Mouse (Mus musculus): Measurements from ENCODE around the gene Gm5868. TPM values are rescaled to one million over a fixed set of nuclear protein-coding genes. Genes with fewer than 3 reads are reported as not detected.

Gene Gm5868
- polyA plus RNA-seq, 1 experiment, result not detected

DNA sequence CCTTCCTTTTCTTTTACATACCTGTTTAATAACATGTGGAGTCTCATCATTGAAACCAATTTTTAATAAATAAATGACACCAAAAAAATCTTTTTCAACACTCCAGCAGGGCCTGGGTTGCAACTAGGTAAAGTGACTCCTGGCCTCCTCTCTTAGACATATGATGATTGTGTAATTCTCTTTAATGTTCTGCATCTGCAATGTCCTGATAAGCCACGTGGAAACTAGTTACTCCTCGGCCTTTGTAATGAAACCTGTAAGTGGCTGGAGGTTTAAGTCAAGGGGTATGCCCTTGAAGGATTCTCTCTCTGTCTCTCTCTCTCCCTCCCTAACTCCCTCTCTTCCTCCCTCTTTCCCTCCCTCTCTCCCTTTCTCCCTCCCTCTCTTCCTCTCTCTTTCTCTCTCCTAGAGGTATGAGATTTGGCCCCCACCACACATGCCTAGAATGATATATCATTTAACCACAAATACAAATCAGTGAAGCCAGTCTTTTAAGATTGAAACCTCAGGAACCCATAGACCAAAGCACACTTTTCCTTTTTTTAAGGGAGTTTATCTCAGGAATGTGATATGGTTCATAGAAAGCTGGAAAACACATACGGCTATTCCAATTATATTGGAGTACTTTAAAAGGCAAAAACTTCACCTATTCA is 26.2 kb downstream of the Gm5868 start:
- H3K4me3 ChIP-seq (ENCODE audit: insufficient read depth, low read depth, low read length), result no peak overlapping the region
- H3K27ac ChIP-seq (replicated peaks; ENCODE audit: low read depth, low read length), result no peak overlapping the region
- no peaks in the 10 kb centered on the region for H3K4me1 ChIP-seq (ENCODE audit: control insufficient read depth, insufficient read depth, insufficient read length, low read length)

DNA sequence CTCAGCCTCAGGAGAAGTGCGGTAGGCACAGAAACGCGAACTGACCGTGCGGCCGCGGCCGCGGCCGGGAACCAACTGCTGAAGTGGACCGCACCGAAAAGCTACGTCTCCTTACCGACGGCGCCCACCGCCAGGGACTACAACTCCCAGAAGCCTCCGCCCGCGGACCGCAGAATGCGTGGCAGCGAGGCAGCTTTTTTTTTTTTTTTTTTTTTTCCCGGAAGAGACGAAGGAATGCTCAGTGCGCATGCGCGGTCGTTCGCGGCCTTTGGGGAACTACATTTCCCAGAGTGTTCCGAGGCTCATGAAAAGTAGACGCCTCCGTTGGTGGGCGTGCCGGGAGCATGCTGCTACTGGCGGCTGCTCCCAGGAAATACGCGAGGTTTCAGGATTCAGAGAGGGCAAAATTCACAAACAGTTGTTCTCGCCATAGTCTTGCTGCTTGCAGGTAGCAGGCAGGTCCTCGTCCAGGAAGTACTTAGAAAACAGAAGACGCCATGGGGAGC is 27.8 kb downstream of the Gm5868 start, which contains the start of gene Nfxl1:
Nfxl1 (minus strand) TSS at position 141 of the 506 bp plus-strand sequence.
- no peaks in the 10 kb centered on the region for H3K4me1 ChIP-seq (ENCODE audit: control insufficient read depth, insufficient read depth, insufficient read length, low read length)
- peak within 1 kb of the TSS; percentile 10; the same call in 1 of the 2 replicates for H3K27ac ChIP-seq (replicated peaks; ENCODE audit: low read depth, low read length)
- H3K4me3 ChIP-seq (ENCODE audit: insufficient read depth, low read depth, low read length), result peak within 1 kb of the TSS; percentile 86

DNA sequence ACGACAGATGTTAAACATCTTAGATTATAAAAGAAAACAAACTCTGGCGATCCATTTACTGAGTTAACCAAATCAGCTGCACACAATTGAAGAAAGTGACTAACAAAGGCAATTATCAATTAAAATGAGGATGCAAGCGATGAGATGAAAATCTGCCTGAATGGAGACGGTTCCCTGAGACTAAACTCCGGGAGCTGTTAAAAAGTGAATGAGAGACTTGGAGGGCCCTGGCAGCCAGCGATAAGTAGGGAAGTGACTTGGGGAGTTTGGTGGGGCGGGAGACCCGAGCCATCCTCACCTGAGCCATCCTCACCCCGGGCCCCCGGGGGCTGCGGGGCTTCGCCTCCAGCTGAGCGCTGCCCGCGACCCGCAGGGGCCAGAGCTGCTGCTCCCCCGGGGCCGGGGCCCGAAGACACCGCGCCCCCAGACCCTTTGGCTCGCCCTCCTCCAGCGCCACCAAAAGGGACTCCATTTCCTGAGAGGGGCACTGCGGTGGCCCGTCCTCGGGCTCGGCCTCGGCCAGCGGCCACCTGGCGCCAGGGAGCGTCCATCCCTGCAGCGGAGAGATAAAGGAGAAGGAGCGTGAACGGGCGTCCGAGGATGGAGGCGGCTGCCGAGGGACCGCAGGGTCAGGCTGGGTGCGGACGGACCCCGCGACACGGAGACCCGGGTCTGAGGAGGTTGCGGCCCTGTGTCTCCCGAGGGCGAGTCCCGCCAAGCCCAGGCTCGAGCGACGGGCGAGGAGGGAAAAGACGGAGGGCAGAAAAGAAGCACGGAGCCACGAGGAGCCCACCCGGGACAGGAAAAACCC is 28.4 kb downstream of the Gm5868 start:
- no peaks in the 10 kb centered on the region for H3K4me1 ChIP-seq (ENCODE audit: control insufficient read depth, insufficient read depth, insufficient read length, low read length)

DNA sequence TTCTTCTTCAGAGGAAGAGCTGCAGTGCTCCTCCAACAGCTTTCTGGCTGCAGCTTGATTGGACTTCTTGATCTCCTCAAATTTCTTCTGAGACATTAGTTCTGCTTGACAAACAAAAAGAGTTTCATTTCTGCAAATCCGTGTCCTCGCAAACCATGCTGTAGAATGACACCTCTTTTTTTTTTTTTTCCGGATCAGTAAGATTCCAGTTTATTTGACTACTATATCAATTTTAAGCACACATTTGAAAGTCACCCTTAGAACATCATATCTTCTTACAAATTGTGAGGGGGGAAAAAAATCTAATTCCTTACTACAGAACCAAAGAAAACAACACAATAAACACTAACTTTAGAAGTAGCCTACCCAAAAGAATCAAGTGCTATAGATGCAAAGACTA is 31.1 kb downstream of the Gm5868 start:
- no peak overlapping the region for H3K4me3 ChIP-seq (ENCODE audit: insufficient read depth, low read depth, low read length)
- no peak overlapping the region for H3K27ac ChIP-seq (replicated peaks; ENCODE audit: low read depth, low read length)
- no peaks in the 10 kb centered on the region for H3K4me1 ChIP-seq (ENCODE audit: control insufficient read depth, insufficient read depth, insufficient read length, low read length)

More for the DNA sequence above, 28.4 kb downstream of the Gm5868 start:
- Histone ChIP-seq H3K27ac (replicated peaks; ENCODE audit: low read depth, low read length) (0 out of 2 replicates have a peak overlapping the region, but pooled peaks have one; percentile 10), H3K4me3 (ENCODE audit: insufficient read depth, low read depth, low read length) (peak overlapping the region; percentile 86)

DNA sequence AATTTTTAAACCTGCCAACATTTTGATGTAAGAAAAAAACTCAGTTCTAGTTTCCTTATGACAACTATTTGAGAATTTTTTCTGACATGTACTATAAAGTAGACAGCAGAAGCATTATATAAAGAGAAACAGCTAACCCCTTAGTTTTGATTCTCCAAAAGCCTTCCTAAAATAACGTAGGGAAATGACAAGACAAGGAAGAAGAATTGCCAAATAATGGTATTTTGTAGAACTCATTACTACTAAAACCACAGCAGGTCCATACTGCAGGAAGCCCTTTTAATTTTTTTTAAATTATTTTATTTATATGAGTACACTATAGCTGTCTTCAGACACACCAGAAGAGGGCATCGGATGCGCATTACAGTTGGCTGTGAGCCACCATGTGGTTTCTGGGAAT is 36.1 kb downstream of the Gm5868 start:
- no peak overlapping the region for H3K27ac ChIP-seq (replicated peaks; ENCODE audit: low read depth, low read length)
- no peak overlapping the region for H3K4me3 ChIP-seq (ENCODE audit: insufficient read depth, low read depth, low read length)
- no peaks in the 10 kb centered on the region for H3K4me1 ChIP-seq (ENCODE audit: control insufficient read depth, insufficient read depth, insufficient read length, low read length)

Other genes starting within 250 kb of the Gm5868 start
- gene Corin, start 83.1 kb downstream of the Gm5868 start, polyA plus RNA-seq (2012; ENCODE audit: insufficient read depth, insufficient read length, missing spikeins), result not detected in 2 replicates
- 3.5 TPM in 2 replicates for gene Nfxl1, start 27.9 kb downstream of the Gm5868 start, polyA plus RNA-seq (2012; ENCODE audit: insufficient read depth, insufficient read length, missing spikeins)
- gene Zar1, start 6.3 kb downstream of the Gm5868 start, polyA plus RNA-seq (2012; ENCODE audit: insufficient read depth, insufficient read length, missing spikeins), result not detected in 2 replicates
- gene Cnga1, start 56.7 kb upstream of the Gm5868 start, polyA plus RNA-seq (2012; ENCODE audit: insufficient read depth, insufficient read length, missing spikeins), result not detected in 2 replicates
- gene Nipal1, start 60.2 kb upstream of the Gm5868 start, polyA plus RNA-seq (2012; ENCODE audit: insufficient read depth, insufficient read length, missing spikeins), result not detected in 2 replicates
- gene Txk, start 165.2 kb upstream of the Gm5868 start, polyA plus RNA-seq (2012; ENCODE audit: insufficient read depth, insufficient read length, missing spikeins), result not detected in 2 replicates